Mouse (Mus musculus) C2C12 (cell line): ENCODE measurements around the gene Txlng. TPM values are rescaled to one million over a fixed set of nuclear protein-coding genes. Genes with fewer than 3 reads are reported as not detected.

Source experiments
- H3K27me3 ChIP-seq: one replicate; pipeline ENCODE4 v1.6.1; 2011; ENCODE audit not compliant: control insufficient read depth, insufficient read depth, insufficient read length
- H3K36me3 ChIP-seq: one replicate; pipeline ENCODE4 v1.6.1; 2011; ENCODE audit not compliant: control insufficient read depth, insufficient read depth
- H3K4me3 ChIP-seq: one replicate; pipeline ENCODE4 v1.5.1; 2011; ENCODE audit warnings: mild to moderate bottlenecking, control low read depth; ENCODE audit not compliant: poor library complexity, insufficient read depth, severe bottlenecking
- H3K79me2 ChIP-seq: one replicate; pipeline ENCODE4 v1.6.1; 2011; ENCODE audit not compliant: control insufficient read depth, insufficient read depth
- H3K79me3 ChIP-seq: one replicate; pipeline ENCODE4 v1.6.1; 2011; ENCODE audit warnings: low read depth, control low read depth
- H3ac ChIP-seq: one replicate; pipeline ENCODE3; 2011; ENCODE audit warnings: low read depth; ENCODE audit not compliant: control insufficient read depth, insufficient read length
- CEBPB ChIP-seq: IDR thresholded peaks from one replicate; pipeline ENCODE4 v1.6.1; 2011; ENCODE audit warnings: low read depth, mild to moderate bottlenecking, control low read depth, moderate library complexity
- CTCF ChIP-seq: IDR thresholded peaks from one replicate; pipeline ENCODE4 v1.5.1; 2011; ENCODE audit not compliant: control insufficient read depth, insufficient read depth, insufficient read length
- FOSL1 ChIP-seq: IDR thresholded peaks from one replicate; pipeline ENCODE4 v1.8.0; 2011; ENCODE audit warnings: mild to moderate bottlenecking, low read length; ENCODE audit not compliant: poor library complexity, insufficient read depth, severe bottlenecking
- MAX ChIP-seq: IDR thresholded peaks from one replicate; pipeline ENCODE4 v1.6.1; 2011; ENCODE audit warnings: mild to moderate bottlenecking, control low read depth
- MYOD1 ChIP-seq: IDR thresholded peaks from one replicate; pipeline ENCODE4 v1.6.1; 2011; ENCODE audit warnings: low read depth; ENCODE audit not compliant: control insufficient read depth, insufficient read length
- MYOG ChIP-seq: IDR thresholded peaks from one replicate; pipeline ENCODE4 v1.6.1; 2011; ENCODE audit not compliant: control insufficient read depth, insufficient read length; ENCODE audit errors: extremely low read depth
- USF1 ChIP-seq: IDR thresholded peaks from one replicate; pipeline ENCODE4 v1.6.1; 2011; ENCODE audit warnings: low read depth, mild to moderate bottlenecking, control low read depth, moderate library complexity
- polyA plus RNA-seq: library from polyadenylated mRNA; unstranded; fragments of >200 nt; fragmentation: generic; extraction: Trizol; gene quantifications from one replicate; pipeline ENCODE4 v1.2.1, GENCODE M21; 2012; ENCODE audit warnings: missing spikeins

Txlng gene
- polyA plus RNA-seq, 1 experiment = 1.6 TPM

DNA sequence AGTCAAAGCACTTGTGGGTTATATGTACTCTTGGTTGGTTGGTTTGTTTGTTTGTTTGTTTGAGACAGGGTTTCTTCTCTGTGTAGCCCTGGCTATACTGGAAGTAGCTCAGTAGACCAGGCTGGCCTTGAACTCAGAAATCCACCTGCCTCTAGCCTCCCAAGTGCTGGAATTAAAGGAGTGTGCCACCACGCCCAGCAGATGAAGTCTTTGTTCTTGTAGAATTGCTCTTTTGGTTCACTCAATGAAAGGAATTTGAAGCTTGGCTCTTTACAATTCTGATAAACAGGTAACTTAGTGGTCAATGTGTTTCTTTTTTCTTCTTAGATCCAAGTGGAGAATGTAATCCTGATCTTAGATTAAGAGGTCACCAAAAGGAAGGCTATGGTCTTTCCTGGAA, 58.5 kb downstream of the Txlng start:
- Histone ChIP-seq H3K79me2 (peaks cover 76% of the 10 kb centered on the region), H3K79me3 (peaks cover 43% of the 10 kb centered on the region), H3K36me3 (peaks cover 60% of the 10 kb centered on the region), H3ac (no peak overlapping the region), H3K27me3 (no peaks in the 10 kb centered on the region), H3K4me3 (no peak overlapping the region)
- TF ChIP-seq FOSL1 (no peak), CEBPB (no peak), USF1 (no peak), MYOG (no peak), MYOD1 (no peak), MAX (no peak), CTCF (no peak)

DNA sequence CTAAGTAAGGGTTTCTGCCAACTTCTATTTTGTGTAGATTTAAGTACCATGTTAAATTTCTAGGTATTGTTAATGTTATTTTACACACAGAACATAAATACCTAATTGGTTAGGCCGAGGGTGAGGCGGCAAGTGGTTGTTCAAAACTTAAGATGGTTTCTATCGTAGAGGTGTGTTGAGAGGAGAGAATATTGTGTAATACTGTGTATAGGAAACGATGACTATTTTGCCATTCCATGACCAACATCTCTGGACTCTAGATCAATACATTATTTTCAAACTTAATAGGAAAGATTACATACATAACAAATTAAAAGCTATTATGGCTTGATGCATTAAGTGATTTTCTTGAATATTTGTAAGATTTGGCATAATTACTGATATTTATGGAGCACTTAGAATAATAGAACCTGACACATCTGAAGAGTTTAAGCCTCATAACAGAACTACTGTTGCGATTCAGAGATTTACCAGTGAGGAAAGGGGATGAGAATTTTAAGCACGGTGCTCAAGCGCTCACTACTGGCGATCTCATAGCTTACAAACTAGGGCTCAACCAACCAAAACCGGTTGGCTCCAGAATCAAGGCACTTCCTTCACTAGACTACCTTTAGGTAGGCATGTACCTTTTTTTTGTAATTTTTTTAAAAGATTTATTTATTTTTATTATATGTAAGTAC, 67.4 kb downstream of the Txlng start:
- Histone ChIP-seq H3ac (no peak overlapping the region), H3K27me3 (no peaks in the 10 kb centered on the region), H3K79me2 (peaks cover 60% of the 10 kb centered on the region), H3K4me3 (peak overlapping the region; percentile 59), H3K79me3 (peaks cover 53% of the 10 kb centered on the region), H3K36me3 (peaks cover 18% of the 10 kb centered on the region)
- no peak for TF ChIP-seq USF1
- TF ChIP-seq MAX = no peak
- no peak for TF ChIP-seq CTCF
- TF ChIP-seq MYOD1 = no peak
- no peak for TF ChIP-seq CEBPB
- no peak for TF ChIP-seq FOSL1
- no peak for TF ChIP-seq MYOG

DNA sequence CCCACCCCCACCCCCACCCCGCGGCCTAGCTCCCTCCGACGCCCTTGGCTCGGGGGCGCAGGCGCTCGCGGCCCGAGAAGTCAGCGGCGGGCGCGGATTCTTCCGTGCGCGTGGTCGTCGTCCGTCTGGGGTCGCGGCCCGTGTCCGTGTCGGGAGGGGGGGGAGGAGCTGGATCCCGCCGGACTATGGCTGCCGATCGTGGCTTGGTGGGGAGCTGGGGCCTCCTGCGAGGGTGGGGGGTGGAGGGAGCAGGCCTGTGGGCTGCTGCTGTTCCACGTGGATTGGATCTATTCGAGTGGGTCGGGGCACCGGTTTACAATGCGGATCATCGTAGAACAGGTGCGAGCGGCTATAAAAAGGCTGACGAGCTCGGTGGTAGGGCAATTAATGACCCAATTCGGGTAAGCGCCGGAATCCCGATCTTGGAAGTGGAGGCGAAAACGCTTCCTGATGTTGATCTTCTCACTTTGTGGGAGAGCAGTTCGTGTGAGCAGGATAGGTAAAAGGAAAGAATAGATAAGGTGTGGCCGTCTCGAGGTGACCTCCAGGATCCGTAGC, 68.2 kb downstream of the Txlng start:
- Histone ChIP-seq H3K27me3 (no peaks in the 10 kb centered on the region), H3ac (peak overlapping the region; percentile 97), H3K79me2 (peaks cover 52% of the 10 kb centered on the region), H3K79me3 (peaks cover 45% of the 10 kb centered on the region), H3K4me3 (peak overlapping the region; percentile 59), H3K36me3 (peaks cover 18% of the 10 kb centered on the region)
- no peak for TF ChIP-seq FOSL1
- TF ChIP-seq CTCF = no peak
- no peak for TF ChIP-seq MYOD1
- no peak for TF ChIP-seq MAX

DNA sequence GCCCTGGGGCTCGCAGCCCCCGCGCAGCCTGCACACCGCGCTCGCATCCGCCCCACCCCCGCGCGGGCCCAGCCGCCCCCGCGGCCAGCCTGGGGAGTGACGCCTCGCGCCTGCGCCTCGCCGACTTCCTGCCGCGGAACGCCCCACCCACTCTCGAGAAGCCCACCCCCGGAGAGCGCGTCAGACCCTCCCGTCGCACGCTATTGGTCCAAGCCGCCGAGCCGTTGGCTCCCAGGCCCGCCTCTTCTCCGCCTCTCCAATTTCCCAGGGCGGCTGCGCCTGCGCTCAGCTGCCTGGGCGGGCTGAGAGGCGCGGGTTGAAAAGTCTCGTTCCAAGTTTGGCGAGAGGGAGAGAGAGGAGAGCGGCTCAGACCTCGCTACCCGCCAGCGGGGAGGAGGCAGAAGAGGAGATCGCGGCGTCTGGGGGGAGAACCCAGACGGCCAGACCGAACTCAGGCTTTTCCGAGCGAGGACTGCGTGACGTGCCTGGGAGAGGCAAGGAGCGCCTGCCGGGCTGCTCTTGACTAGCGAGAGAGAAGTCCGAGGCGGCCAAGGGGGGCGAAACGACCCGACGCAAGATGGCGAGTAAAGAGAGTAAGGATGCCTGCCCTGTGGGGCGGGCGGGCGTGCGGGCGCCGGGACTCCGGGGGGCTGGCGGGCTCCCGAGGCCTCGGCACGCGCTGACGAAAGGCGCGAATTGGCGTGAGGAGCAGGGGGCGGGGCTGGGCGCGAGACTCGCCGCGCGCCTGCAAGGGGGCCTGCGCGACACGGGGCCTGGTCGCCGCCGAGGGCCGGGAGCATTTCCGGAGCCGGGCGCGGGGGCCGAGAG, 68.9 kb downstream of the Txlng start, which contains the start of gene Rbbp7:
Gene Rbbp7 (plus strand): TSS at position 288 of the 828 bp plus-strand sequence.
- Histone ChIP-seq H3K4me3 (peak within 1 kb of the TSS; percentile 59), H3K36me3 (peaks cover 18% of the 10 kb centered on the region), H3K79me2 (peaks cover 45% of the 10 kb centered on the region), H3K27me3 (no peaks in the 10 kb centered on the region), H3K79me3 (peaks cover 39% of the 10 kb centered on the region), H3ac (peak within 1 kb of the TSS; percentile 97)
- TF ChIP-seq MYOG = no peak
- TF ChIP-seq MYOD1 = no peak
- no peak for TF ChIP-seq MAX
- TF ChIP-seq FOSL1 = no peak
- no peak for TF ChIP-seq CEBPB
- TF ChIP-seq USF1 = no peak
- no peak for TF ChIP-seq CTCF

DNA sequence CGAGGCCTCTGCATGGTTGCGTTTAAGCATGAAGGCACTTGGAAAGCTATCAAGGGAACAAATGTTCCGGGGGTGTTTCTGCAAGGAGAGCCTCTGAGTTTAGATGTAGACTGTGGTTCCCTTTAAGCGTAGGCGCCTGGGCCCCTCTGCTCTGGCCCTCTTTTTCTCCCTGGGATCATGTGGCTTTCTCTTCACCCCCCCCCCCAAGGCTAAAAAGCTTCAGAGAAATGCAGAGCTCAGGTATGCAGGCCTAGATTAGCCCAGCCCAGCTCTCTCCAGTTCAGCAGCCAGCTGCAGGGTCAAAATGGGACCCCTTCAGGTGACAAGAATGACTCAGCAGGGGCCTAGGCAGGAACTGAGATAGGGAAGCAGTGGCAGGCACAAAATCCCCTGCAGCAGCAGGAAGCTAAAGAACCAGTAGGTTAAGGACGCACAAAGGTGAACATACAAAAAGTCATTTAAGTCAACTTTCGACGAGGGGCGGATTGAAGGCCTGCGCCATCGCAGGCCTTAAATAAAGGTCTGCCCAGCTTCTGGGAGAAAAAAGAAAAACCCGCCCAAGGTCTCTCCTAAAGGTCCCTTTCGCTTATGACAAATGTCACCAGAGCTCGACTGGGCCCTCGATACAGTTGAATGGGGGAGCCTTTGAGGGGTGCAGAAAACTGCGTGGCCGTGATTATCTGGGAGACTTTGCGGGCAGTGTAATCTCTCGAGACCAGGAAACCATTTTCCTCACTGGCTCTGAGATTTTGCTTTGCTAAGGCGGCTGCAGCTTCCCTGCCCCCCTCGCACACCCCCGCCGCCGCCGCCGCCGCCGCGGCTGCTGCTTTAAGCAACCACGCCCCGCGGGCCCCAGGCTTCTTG, 69.8 kb downstream of the Txlng start:
- Histone ChIP-seq H3ac (peak overlapping the region; percentile 54), H3K4me3 (peak overlapping the region; percentile 7), H3K79me3 (peaks cover 32% of the 10 kb centered on the region), H3K27me3 (no peaks in the 10 kb centered on the region), H3K36me3 (peaks cover 14% of the 10 kb centered on the region), H3K79me2 (peaks cover 36% of the 10 kb centered on the region)
- TF ChIP-seq MYOD1 = no peak
- no peak for TF ChIP-seq MYOG
- TF ChIP-seq CEBPB = no peak
- no peak for TF ChIP-seq MAX
- no peak for TF ChIP-seq CTCF
- no peak for TF ChIP-seq USF1
- no peak for TF ChIP-seq FOSL1
